Mouse (Mus musculus): ENCODE data around the gene Bhlhb9.

- no peak for TF ChIP-seq POLR2A (IDR thresholded peaks at IDR 0.05; ENCODE audit: extremely low read depth, insufficient read depth, low read length)
- no peak for TF ChIP-seq CTCF (IDR thresholded peaks at IDR 0.05; ENCODE audit: extremely low read depth, insufficient read depth, low read length)
Observed at GRCm38 (mm10) chrX:135837896-135838295, 40.5 kb downstream of the Bhlhb9 start.

Measured in cortical plate, adult 2 months (tissue).